Mouse (Mus musculus): ENCODE measurements around the gene Gm572. TPM values are rescaled to one million over a fixed set of nuclear protein-coding genes. Genes with fewer than 3 reads are reported as not detected.

Gm572 gene
- polyA plus RNA-seq, 1 experiment from 2014 or later, result not detected

DNA sequence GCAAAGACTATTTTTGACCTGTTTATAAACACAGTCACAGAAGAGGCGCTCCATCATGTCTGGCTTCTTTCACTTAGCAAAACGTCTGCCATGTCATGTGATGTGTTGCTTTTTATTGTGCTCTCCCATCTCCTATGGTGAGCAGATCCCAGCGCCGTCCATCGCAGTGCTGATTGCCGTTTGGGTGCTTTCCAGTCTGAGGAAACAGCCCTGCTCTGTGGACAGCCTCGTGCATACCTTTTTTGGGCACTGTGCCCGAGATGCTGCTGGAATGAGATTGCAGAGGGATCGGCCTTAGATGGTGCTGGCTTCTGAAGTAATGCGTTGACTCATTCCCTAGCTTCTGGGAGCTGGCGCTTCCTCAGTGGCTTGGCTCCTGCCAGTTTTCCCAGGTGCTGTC lies 3.5 kb downstream of the Gm572 start:
- Histone ChIP-seq H3K27ac (replicated peaks; ENCODE audit: low read depth, low read length) (no peak overlapping the region), H3K36me3 (replicated peaks; ENCODE audit: control insufficient read depth, insufficient read depth, low read depth, low read length) (no peaks in the 10 kb centered on the region), H3K9ac (replicated peaks; ENCODE audit: low read length) (no peak overlapping the region), H3K4me3 (ENCODE audit: low read depth, low read length) (no peak overlapping the region), H3K9me3 (replicated peaks; ENCODE audit: control insufficient read depth, low read length) (no peaks in the 10 kb centered on the region), H3K4me1 (ENCODE audit: control insufficient read depth, insufficient read depth, low read length) (no peaks in the 10 kb centered on the region), H3K4me2 (ENCODE audit: low read depth, low read length) (no peak overlapping the region), H3K27me3 (ENCODE audit: control insufficient read depth, insufficient read depth, low read length) (no peaks in the 10 kb centered on the region)
- ATAC-seq (replicated peaks; ENCODE audit: insufficient number of reproducible peaks, low FRiP score, low TSS enrichment, low read depth) (no peak), DNase-seq (ENCODE audit: low spot score) (no peak)
- WGBS, result 79% methylated on average over 11 of the region's 11 CpGs

DNA sequence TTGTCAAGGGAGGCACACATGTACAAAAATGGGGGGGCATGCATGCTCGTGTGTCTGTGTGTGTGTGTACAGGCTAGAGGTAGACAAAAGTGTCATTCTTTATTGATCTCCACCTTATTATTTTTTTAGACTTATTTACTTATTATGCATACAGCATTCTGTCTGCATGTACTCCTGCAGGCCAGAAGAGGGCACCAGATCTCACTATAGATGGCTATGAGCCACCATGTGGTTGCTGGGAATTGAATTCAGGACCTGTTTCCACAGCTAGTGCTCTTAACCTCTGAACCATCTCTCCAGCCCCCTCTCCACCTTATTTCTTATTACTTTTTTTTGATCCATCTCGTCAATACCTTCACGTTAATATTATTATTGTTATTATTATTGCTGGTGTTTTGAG lies 6.2 kb downstream of the Gm572 start:
- no peak overlapping the region for H3K9ac ChIP-seq (replicated peaks; ENCODE audit: low read length)
- H3K36me3 ChIP-seq (replicated peaks; ENCODE audit: control insufficient read depth, insufficient read depth, low read depth, low read length), result no peaks in the 10 kb centered on the region
- ATAC-seq (replicated peaks; ENCODE audit: insufficient number of reproducible peaks, low FRiP score, low TSS enrichment, low read depth) (no peak), DNase-seq (ENCODE audit: low spot score) (no peak)
- no peak overlapping the region for H3K27ac ChIP-seq (replicated peaks; ENCODE audit: low read depth, low read length)
- H3K27me3 ChIP-seq (ENCODE audit: control insufficient read depth, insufficient read depth, low read length), result no peaks in the 10 kb centered on the region
- H3K4me1 ChIP-seq (ENCODE audit: control insufficient read depth, insufficient read depth, low read length), result no peaks in the 10 kb centered on the region
- no peaks in the 10 kb centered on the region for H3K9me3 ChIP-seq (replicated peaks; ENCODE audit: control insufficient read depth, low read length)
- H3K4me2 ChIP-seq (ENCODE audit: low read depth, low read length), result no peak overlapping the region
- WGBS, result 67% methylated on average over 3 of the region's 3 CpGs
- H3K4me3 ChIP-seq (ENCODE audit: low read depth, low read length), result no peak overlapping the region

DNA sequence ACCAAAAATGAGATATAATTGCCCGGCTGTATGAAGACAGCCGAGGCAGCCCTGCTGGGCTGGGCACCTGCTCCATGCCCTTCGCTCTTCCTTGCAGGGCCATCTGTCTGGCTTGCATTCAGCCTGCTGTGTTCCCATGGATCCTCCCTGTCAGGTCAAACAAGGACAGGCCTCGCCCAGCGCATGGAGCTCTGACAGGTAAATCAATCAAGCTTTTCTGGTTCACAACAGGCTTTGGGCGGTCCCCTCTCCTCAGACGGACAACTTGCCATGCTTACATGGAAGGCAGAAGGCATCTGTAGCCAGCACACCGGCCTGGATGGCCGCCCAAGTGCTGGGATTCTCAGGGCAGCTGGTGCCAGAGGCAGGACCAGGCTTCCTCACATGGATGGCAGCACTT lies 7.9 kb downstream of the Gm572 start:
- H3K4me3 ChIP-seq (ENCODE audit: low read depth, low read length), result no peak overlapping the region
- no peak overlapping the region for H3K4me2 ChIP-seq (ENCODE audit: low read depth, low read length)
- no peak overlapping the region for H3K27ac ChIP-seq (replicated peaks; ENCODE audit: low read depth, low read length)
- no peaks in the 10 kb centered on the region for H3K27me3 ChIP-seq (ENCODE audit: control insufficient read depth, insufficient read depth, low read length)
- DNase-seq (ENCODE audit: low spot score) (no peak), ATAC-seq (replicated peaks; ENCODE audit: insufficient number of reproducible peaks, low FRiP score, low TSS enrichment, low read depth) (no peak)
- H3K9ac ChIP-seq (replicated peaks; ENCODE audit: low read length), result no peak overlapping the region
- no peaks in the 10 kb centered on the region for H3K4me1 ChIP-seq (ENCODE audit: control insufficient read depth, insufficient read depth, low read length)
- H3K9me3 ChIP-seq (replicated peaks; ENCODE audit: control insufficient read depth, low read length), result no peaks in the 10 kb centered on the region
- no peaks in the 10 kb centered on the region for H3K36me3 ChIP-seq (replicated peaks; ENCODE audit: control insufficient read depth, insufficient read depth, low read depth, low read length)
- 78% methylated on average over 9 of the region's 9 CpGs for WGBS

DNA sequence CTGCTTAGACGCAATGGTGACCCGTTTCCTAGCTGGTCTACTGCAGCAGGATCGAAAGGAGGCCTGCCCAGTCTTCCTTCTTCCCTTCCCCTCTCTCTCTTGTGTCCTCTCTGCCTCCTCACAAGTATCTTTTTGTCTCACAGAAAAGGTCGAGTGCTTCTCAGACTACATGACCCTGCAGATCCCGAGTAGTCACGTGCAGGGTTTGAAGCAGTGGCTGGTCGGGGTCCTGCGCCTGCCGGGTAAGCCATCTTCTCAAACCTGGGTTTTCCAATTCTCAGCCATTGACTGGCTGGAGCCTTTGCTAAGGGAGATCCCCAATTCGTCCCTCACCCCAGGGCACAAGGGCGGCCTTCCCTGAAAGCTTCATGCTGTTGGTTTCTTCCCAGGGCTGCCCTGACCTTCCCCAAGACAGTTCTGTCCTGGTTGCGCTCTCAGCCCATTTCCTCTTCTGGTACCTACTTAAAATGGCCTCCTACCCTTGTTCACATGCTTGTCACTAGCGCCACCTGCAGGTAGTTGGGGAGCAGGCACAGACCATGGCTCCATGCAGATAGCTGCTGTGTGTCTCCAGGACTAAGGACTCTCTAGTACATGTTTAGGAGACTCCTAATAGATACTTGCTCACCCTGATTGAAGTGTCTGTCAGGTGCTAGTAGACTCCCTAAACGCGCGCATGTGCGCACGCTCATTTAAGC lies 11.7 kb downstream of the Gm572 start:
- DNase-seq (ENCODE audit: low spot score), result peak; percentile 27
- no peak overlapping the region for H3K27ac ChIP-seq (replicated peaks; ENCODE audit: low read depth, low read length)
- H3K27me3 ChIP-seq (ENCODE audit: control insufficient read depth, insufficient read depth, low read length), result no peaks in the 10 kb centered on the region
- no peak overlapping the region for H3K4me2 ChIP-seq (ENCODE audit: low read depth, low read length)
- no peaks in the 10 kb centered on the region for H3K36me3 ChIP-seq (replicated peaks; ENCODE audit: control insufficient read depth, insufficient read depth, low read depth, low read length)
- ATAC-seq (replicated peaks; ENCODE audit: insufficient number of reproducible peaks, low FRiP score, low TSS enrichment, low read depth), result no peak
- WGBS, result 86% methylated on average over 18 of the region's 18 CpGs
- H3K9ac ChIP-seq (replicated peaks; ENCODE audit: low read length), result no peak overlapping the region
- H3K4me3 ChIP-seq (ENCODE audit: low read depth, low read length), result no peak overlapping the region
- no peaks in the 10 kb centered on the region for H3K9me3 ChIP-seq (replicated peaks; ENCODE audit: control insufficient read depth, low read length)
- no peaks in the 10 kb centered on the region for H3K4me1 ChIP-seq (ENCODE audit: control insufficient read depth, insufficient read depth, low read length)

DNA sequence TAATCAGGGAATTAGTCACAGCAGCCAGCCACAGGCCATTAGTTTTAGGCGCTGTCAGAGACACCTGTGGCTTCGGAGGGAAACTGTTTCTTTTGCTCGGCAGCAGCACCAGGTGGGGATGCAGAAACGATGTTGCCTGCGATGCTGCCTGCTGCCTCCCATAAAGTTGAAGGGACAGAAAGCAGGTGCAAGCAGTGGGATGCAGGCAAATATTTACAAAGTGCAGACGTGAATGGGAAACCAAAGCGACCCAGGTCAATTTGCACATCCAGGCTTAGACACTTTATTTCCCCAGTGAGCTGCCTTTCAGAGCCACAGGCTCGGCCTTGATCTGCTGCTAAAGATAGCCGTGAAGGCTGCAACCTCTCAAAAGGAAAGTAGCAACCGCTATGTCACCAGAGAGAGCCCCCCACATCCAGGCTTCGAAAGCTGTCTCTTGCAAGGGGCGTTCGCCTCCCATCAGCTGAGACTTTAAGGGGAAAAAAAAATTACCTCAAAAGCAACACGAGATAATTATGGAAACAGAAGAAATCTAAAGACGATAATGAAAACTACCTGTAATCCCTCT lies 13.7 kb downstream of the Gm572 start:
- Histone ChIP-seq H3K9ac (replicated peaks; ENCODE audit: low read length) (no peak overlapping the region), H3K27me3 (ENCODE audit: control insufficient read depth, insufficient read depth, low read length) (no peaks in the 10 kb centered on the region)
- 52% methylated on average over 15 of the region's 15 CpGs for WGBS

DNA sequence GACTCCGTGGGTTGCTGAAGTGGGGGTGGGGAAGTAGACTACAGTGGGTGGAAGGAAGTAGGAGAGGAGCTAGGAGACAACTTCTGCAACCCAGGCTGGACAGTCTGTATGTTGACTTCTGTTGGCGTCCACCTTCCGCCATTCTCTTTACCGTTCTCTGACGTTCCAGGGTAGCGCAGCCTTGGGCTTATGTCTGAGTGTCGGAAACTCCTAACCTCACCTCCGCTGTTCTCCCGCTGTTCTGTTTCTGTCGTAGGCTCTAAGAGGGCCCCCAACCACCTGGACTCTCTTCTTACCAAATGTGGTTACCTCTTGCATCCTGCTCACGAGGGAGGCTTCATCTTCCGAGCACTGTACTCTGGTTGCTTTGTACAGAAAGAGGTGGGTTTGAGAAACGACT lies 14.7 kb downstream of the Gm572 start:
- Histone ChIP-seq H3K4me1 (ENCODE audit: control insufficient read depth, insufficient read depth, low read length) (no peaks in the 10 kb centered on the region), H3K27ac (replicated peaks; ENCODE audit: low read depth, low read length) (no peak overlapping the region), H3K9ac (replicated peaks; ENCODE audit: low read length) (no peak overlapping the region), H3K36me3 (replicated peaks; ENCODE audit: control insufficient read depth, insufficient read depth, low read depth, low read length) (no peaks in the 10 kb centered on the region), H3K4me2 (ENCODE audit: low read depth, low read length) (no peak overlapping the region), H3K4me3 (ENCODE audit: low read depth, low read length) (no peak overlapping the region), H3K9me3 (replicated peaks; ENCODE audit: control insufficient read depth, low read length) (no peaks in the 10 kb centered on the region), H3K27me3 (ENCODE audit: control insufficient read depth, insufficient read depth, low read length) (no peaks in the 10 kb centered on the region)
- DNase-seq (ENCODE audit: low spot score) (no peak), ATAC-seq (replicated peaks; ENCODE audit: insufficient number of reproducible peaks, low FRiP score, low TSS enrichment, low read depth) (no peak)
- WGBS, result 84% methylated on average over 13 of the region's 13 CpGs

More for the DNA sequence above, 13.7 kb downstream of the Gm572 start:
- Histone ChIP-seq H3K9me3 (replicated peaks; ENCODE audit: control insufficient read depth, low read length) (no peaks in the 10 kb centered on the region), H3K4me3 (ENCODE audit: low read depth, low read length) (no peak overlapping the region), H3K36me3 (replicated peaks; ENCODE audit: control insufficient read depth, insufficient read depth, low read depth, low read length) (no peaks in the 10 kb centered on the region), H3K4me1 (ENCODE audit: control insufficient read depth, insufficient read depth, low read length) (no peaks in the 10 kb centered on the region), H3K27ac (replicated peaks; ENCODE audit: low read depth, low read length) (no peak overlapping the region), H3K4me2 (ENCODE audit: low read depth, low read length) (no peak overlapping the region)
- no peak for DNase-seq (ENCODE audit: low spot score)
- no peak for ATAC-seq (replicated peaks; ENCODE audit: insufficient number of reproducible peaks, low FRiP score, low TSS enrichment, low read depth)

DNA sequence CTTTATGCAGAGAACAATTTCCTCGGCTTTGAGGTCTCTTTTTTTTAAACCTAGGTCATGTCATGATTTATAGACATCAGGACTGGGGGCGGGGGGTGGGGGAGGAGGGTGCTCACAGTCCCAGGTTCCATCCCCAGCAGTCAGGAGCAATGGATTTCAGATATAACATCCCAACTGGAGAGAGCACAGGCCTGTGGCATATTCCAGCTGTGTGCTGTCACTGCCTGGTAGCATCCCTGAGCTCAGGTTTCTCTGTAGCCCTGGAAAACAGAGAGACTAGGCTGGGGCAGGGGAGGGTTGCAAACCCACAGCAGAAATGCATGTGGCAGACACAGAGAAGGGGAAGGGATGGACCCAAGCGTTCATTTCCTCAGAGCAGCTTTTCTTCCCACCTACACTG lies 17.1 kb downstream of the Gm572 start:
- Histone ChIP-seq H3K27me3 (ENCODE audit: control insufficient read depth, insufficient read depth, low read length) (no peaks in the 10 kb centered on the region), H3K27ac (replicated peaks; ENCODE audit: low read depth, low read length) (no peak overlapping the region), H3K36me3 (replicated peaks; ENCODE audit: control insufficient read depth, insufficient read depth, low read depth, low read length) (no peaks in the 10 kb centered on the region), H3K9ac (replicated peaks; ENCODE audit: low read length) (no peak overlapping the region), H3K4me1 (ENCODE audit: control insufficient read depth, insufficient read depth, low read length) (no peaks in the 10 kb centered on the region), H3K4me2 (ENCODE audit: low read depth, low read length) (no peak overlapping the region), H3K9me3 (replicated peaks; ENCODE audit: control insufficient read depth, low read length) (no peaks in the 10 kb centered on the region), H3K4me3 (ENCODE audit: low read depth, low read length) (no peak overlapping the region)
- WGBS, result 52% methylated on average over 3 of the region's 3 CpGs
- DNase-seq (ENCODE audit: low spot score), result no peak
- ATAC-seq (replicated peaks; ENCODE audit: insufficient number of reproducible peaks, low FRiP score, low TSS enrichment, low read depth), result no peak

DNA sequence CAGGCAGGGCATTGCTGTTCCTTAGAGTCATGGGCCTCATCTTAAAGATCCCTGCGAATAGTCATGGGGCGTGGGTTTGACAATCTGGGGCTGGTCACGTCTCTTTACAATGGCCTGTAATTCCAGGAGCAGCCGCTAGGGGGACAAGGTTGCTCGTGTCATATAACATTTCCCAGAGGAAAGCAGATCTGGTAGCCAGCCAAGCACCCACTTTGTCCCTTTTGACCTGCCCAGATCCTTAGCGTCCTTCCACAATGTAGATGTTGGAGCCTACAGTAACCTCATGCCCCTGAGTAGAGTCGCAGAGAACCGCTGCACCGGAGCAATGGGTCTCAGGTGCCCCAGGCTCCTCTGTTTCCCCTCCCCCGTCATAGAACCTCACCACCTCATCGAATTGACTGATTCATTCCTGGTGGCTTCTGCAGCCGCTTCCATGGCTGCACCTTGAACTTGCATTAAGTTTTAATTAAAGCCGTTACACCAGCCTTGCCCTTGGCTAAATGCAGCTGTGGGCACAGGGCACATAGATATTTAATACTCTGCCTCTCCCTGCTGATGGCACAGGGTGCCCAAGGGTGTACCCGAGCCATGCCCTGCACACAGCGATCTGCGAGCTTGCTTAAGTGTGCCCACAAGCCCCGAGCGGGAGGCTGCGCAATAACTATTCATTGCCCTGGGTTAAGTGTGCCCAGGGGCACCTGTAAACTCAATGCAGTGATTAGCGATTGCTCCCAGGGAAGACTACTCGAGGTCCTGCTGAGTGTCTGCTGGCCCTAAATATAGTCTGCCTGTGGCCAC lies 19.2 kb downstream of the Gm572 start:
- ATAC-seq (replicated peaks; ENCODE audit: insufficient number of reproducible peaks, low FRiP score, low TSS enrichment, low read depth) (no peak), DNase-seq (ENCODE audit: low spot score) (peak; percentile 85)
- H3K4me1 ChIP-seq (ENCODE audit: control insufficient read depth, insufficient read depth, low read length), result no peaks in the 10 kb centered on the region
- no peaks in the 10 kb centered on the region for H3K27me3 ChIP-seq (ENCODE audit: control insufficient read depth, insufficient read depth, low read length)
- WGBS, result 39% methylated on average over 21 of the region's 21 CpGs
- no peak overlapping the region for H3K4me2 ChIP-seq (ENCODE audit: low read depth, low read length)
- H3K4me3 ChIP-seq (ENCODE audit: low read depth, low read length), result no peak overlapping the region
- H3K9me3 ChIP-seq (replicated peaks; ENCODE audit: control insufficient read depth, low read length), result no peaks in the 10 kb centered on the region
- H3K36me3 ChIP-seq (replicated peaks; ENCODE audit: control insufficient read depth, insufficient read depth, low read depth, low read length), result no peaks in the 10 kb centered on the region
- H3K27ac ChIP-seq (replicated peaks; ENCODE audit: low read depth, low read length), result no peak overlapping the region
- H3K9ac ChIP-seq (replicated peaks; ENCODE audit: low read length), result no peak overlapping the region
